In genomic region chr5:38580703-38581102, GRCm38 (mm10) we compare ENCODE assay signal across 8 mouse cellular contexts. TPM values are rescaled to one million over a fixed set of nuclear protein-coding genes. Genes with fewer than 3 reads are reported as not detected.
DNase-seq lines count a peak whose midpoint lies in the region; ATAC-seq lines count a peak whose summit lies in the region.

No protein-coding gene starts in this region.

- 31% methylated on average over 6 of the region's 6 CpGs for WGBS in heart, embryonic 16.5 days
- WGBS in heart, embryonic 10.5 days: 31% methylated on average over 6 of the region's 6 CpGs
- WGBS in forebrain, embryonic 14.5 days: 34% methylated on average over 6 of the region's 6 CpGs

- H3K27ac ChIP-seq in heart, embryonic 16.5 days (ENCODE audit: low read length): no peak overlapping the region
- H3K27ac ChIP-seq in heart, embryonic 10.5 days: no peak overlapping the region
- no peak overlapping the region for H3K27ac ChIP-seq in forebrain, embryonic 14.5 days (ENCODE audit: low read depth, low read length)

- no peaks in the 10 kb centered on the region for H3K36me3 ChIP-seq in heart, embryonic 16.5 days (ENCODE audit: control insufficient read depth, insufficient read depth)
- no peaks in the 10 kb centered on the region for H3K36me3 ChIP-seq in heart, embryonic 10.5 days
- no peaks in the 10 kb centered on the region for H3K36me3 ChIP-seq in forebrain, embryonic 14.5 days (ENCODE audit: control insufficient read depth, insufficient read depth, low read length)

- H3K9ac ChIP-seq in heart, embryonic 16.5 days (ENCODE audit: low read length): no peak overlapping the region
- H3K9ac ChIP-seq in forebrain, embryonic 14.5 days (ENCODE audit: low read length): no peak overlapping the region

- no peaks in the 10 kb centered on the region for H3K27me3 ChIP-seq in heart, embryonic 16.5 days (ENCODE audit: control insufficient read depth, insufficient read depth, low read length)
- H3K27me3 ChIP-seq in heart, embryonic 10.5 days (ENCODE audit: insufficient read depth, poor library complexity, severe bottlenecking): no peaks in the 10 kb centered on the region
- no peaks in the 10 kb centered on the region for H3K27me3 ChIP-seq in forebrain, embryonic 14.5 days (replicated peaks; ENCODE audit: control insufficient read depth, insufficient read depth, low read length)

- H3K4me1 ChIP-seq in heart, embryonic 16.5 days (ENCODE audit: control insufficient read depth, insufficient read depth, low read length): no peaks in the 10 kb centered on the region
- H3K4me1 ChIP-seq in heart, embryonic 10.5 days: no peaks in the 10 kb centered on the region
- H3K4me1 ChIP-seq in forebrain, embryonic 14.5 days (ENCODE audit: control insufficient read depth, insufficient read depth, low read length): no peaks in the 10 kb centered on the region

- no peak overlapping the region for H3K4me2 ChIP-seq in heart, embryonic 16.5 days (ENCODE audit: low read depth, low read length)
- no peak overlapping the region for H3K4me2 ChIP-seq in forebrain, embryonic 14.5 days (ENCODE audit: low read length)

- no peaks in the 10 kb centered on the region for H3K9me3 ChIP-seq in heart, embryonic 16.5 days (replicated peaks; ENCODE audit: control insufficient read depth, low read length)
- H3K9me3 ChIP-seq in heart, embryonic 10.5 days: no peaks in the 10 kb centered on the region
- H3K9me3 ChIP-seq in forebrain, embryonic 14.5 days (replicated peaks; ENCODE audit: control insufficient read depth, low read length): no peaks in the 10 kb centered on the region

- no peak overlapping the region for H3K4me3 ChIP-seq in heart, embryonic 16.5 days (ENCODE audit: low read length)
- H3K4me3 ChIP-seq in heart, embryonic 10.5 days: no peak overlapping the region
- H3K4me3 ChIP-seq in forebrain, embryonic 14.5 days (ENCODE audit: low read depth, low read length): no peak overlapping the region

- no peak for DNase-seq in heart, embryonic 10.5 days (ENCODE audit: low spot score)
- DNase-seq in CD4-positive helper T cell, adult 2 months (ENCODE audit: low read depth, low spot score): peak; percentile 65
- DNase-seq in adrenal gland, postnatal 36 days: peak; percentile 33 to 47
- DNase-seq in forebrain, embryonic 14.5 days (ENCODE audit: low spot score): peak; percentile 50
- DNase-seq in kidney, postnatal 14 days: peak; percentile 27
- peak; percentile 73 for DNase-seq in naive thymus-derived CD4-positive, alpha-beta T cell, adult 2 months (ENCODE audit: low read depth)
- no peak for DNase-seq in layer of hippocampus, adult 11-12 months (ENCODE audit: low spot score)

- 0 out of 2 replicates have a peak, but pooled peaks have one; percentile 23 for ATAC-seq in heart, embryonic 16.5 days (replicated peaks; ENCODE audit: extremely low read depth, insufficient read depth, low FRiP score)
- ATAC-seq in forebrain, embryonic 14.5 days: peak; percentile 79

RNA-seq across cellular contexts. Expression of gene Wdr1, which starts 17.7 kb away (rescaled TPM):
- 241 and 256 TPM in 2 replicates for polyA plus RNA-seq in heart, embryonic 16.5 days (2015; fragmentation: Nextera tagmentation; extraction: Ambion mirVana)
- 243 and 286 TPM in 2 replicates for polyA plus RNA-seq in heart, embryonic 10.5 days (2016; fragmentation: Nextera tagmentation; extraction: Ambion mirVana)
- 100 to 1,000 TPM; 130 to 138 TPM for total RNA-seq in adrenal gland, postnatal 36 days (2021)
- 184 and 203 TPM in 2 replicates for polyA plus RNA-seq in forebrain, embryonic 14.5 days (2014; fragmentation: Nextera tagmentation; extraction: Ambion mirVana)

Comparison
In these comparisons a context has a peak if more than half of its experiments do, and no peak if none do; other contexts are left out.
1. DNase-seq: peak in CD4-positive helper T cell, adult 2 months (single experiment), adrenal gland, postnatal 36 days (2 of 2), forebrain, embryonic 14.5 days (single experiment), kidney, postnatal 14 days (single experiment) and naive thymus-derived CD4-positive, alpha-beta T cell, adult 2 months (single experiment); none in heart, embryonic 10.5 days (single experiment) and layer of hippocampus, adult 11-12 months (single experiment).